Mouse (Mus musculus) cerebellum, adult 2 months (tissue): ENCODE measurements at regions not wholly inside any gene's neighbourhood (a gene's known extent, or its start where the extent isn't known, plus 50 kb on each side); places are given as distances from the start of the nearest gene placed in this dataset.

Experiments
- DNase-seq, 2 experiments: peaks; one replicate each; pipeline ENCODE4 v3.0.0; 2021
- H3K27ac ChIP-seq: fragments of 200-500 bp; 2 replicates; pipeline ENCODE4 v1.5.1; 2012; ENCODE audit warnings: low read length, control low read depth, inconsistent platforms; ENCODE audit not compliant: insufficient read depth
- H3K27me3 ChIP-seq: fragments of 200-500 bp; 2 replicates; pipeline ENCODE4 v1.6.1; 2012; ENCODE audit warnings: inconsistent platforms, mild to moderate bottlenecking, low read length, moderate library complexity; ENCODE audit not compliant: control insufficient read depth, insufficient read depth
- H3K4me1 ChIP-seq: fragments of 200-500 bp; 2 replicates; pipeline ENCODE4 v1.6.1; 2011; ENCODE audit warnings: low read length; ENCODE audit not compliant: control insufficient read depth, insufficient read depth
- H3K4me3 ChIP-seq: fragments of 200-500 bp; replicated peaks from 2 replicates; pipeline ENCODE3; 2011; ENCODE audit warnings: mild to moderate bottlenecking, low read depth, low read length, control low read depth; ENCODE audit not compliant: insufficient read depth
- CTCF ChIP-seq: fragments of 200-500 bp; IDR thresholded peaks from 2 replicates; pipeline ENCODE4 v1.5.1; 2011; ENCODE audit warnings: low read depth, mild to moderate bottlenecking, control low read depth, low read length, moderate library complexity, borderline replicate concordance; ENCODE audit not compliant: insufficient read depth
- POLR2A ChIP-seq: fragments of 200-500 bp; IDR thresholded peaks from 2 replicates; pipeline ENCODE4 v1.6.1; 2011; ENCODE audit warnings: low read length, control low read depth, borderline replicate concordance; ENCODE audit not compliant: insufficient read depth
- WGBS: fragments of 180-500 bp; shearing (Covaris S2); methylation state at CpG from one replicate; pipeline ENCODE4 v1.1.7; 2018; 5-methylcytosine and 5-hydroxymethylcytosine counted together

- Histone ChIP-seq H3K4me1 (no peaks in the 10 kb centered on the region), H3K27ac (no peak overlapping the region), H3K4me3 (no peak overlapping the region), H3K27me3 (no peaks in the 10 kb centered on the region)
- no peak for TF ChIP-seq POLR2A
- 86% methylated on average over 10 of the region's 10 CpGs for WGBS
- DNase-seq = no peak
Observed at GRCm38 (mm10) chr12:79912281-79913063, 200.3 kb downstream of the Zfp36l1 start.

GRCm38 (mm10) chr12:79910884-79911759 lies 201.7 kb downstream of the Zfp36l1 start:
- TF ChIP-seq POLR2A = no peak
- TF ChIP-seq CTCF = no peak
- Histone ChIP-seq H3K27ac (no peak overlapping the region), H3K4me3 (no peak overlapping the region), H3K27me3 (no peaks in the 10 kb centered on the region), H3K4me1 (no peaks in the 10 kb centered on the region)
- DNase-seq = peak; percentile 34 to 51
- 44% methylated on average over 15 of the region's 15 CpGs for WGBS

- Histone ChIP-seq H3K4me1 (no peaks in the 10 kb centered on the region), H3K27ac (no peak overlapping the region), H3K27me3 (no peaks in the 10 kb centered on the region), H3K4me3 (no peak overlapping the region)
- no peak for DNase-seq
- TF ChIP-seq CTCF (no peak), POLR2A (no peak)
- WGBS = 64% methylated on average over 5 of the region's 5 CpGs
Observed at GRCm38 (mm10) chr12:79907583-79907982, 205.2 kb downstream of the Zfp36l1 start.

- no peaks in the 10 kb centered on the region; the same call in 1 of the 2 replicates for H3K27me3 ChIP-seq
- no peaks in the 10 kb centered on the region for H3K4me1 ChIP-seq
- no peak for DNase-seq
- no peak overlapping the region for H3K4me3 ChIP-seq
- H3K27ac ChIP-seq = no peak overlapping the region
- 89% methylated on average over 10 of the region's 10 CpGs for whole genome bisulfite sequencing
- no peak for TF ChIP-seq POLR2A
- no peak for TF ChIP-seq CTCF
Observed at GRCm38 (mm10) chr12:79906738-79907365, 206.0 kb downstream of the Zfp36l1 start.

- no peak for TF ChIP-seq CTCF
- no peak for TF ChIP-seq POLR2A
- 74% methylated on average over 10 of the region's 10 CpGs for WGBS
- DNase-seq = no peak
Observed at GRCm38 (mm10) chr12:79905828-79906737, 206.7 kb downstream of the Zfp36l1 start.

GRCm38 (mm10) chr12:79904913-79905549 lies 207.8 kb downstream of the Zfp36l1 start:
- Histone ChIP-seq H3K4me3 (no peak overlapping the region), H3K4me1 (no peaks in the 10 kb centered on the region), H3K27me3 (no peaks in the 10 kb centered on the region; the same call in 1 of the 2 replicates), H3K27ac (no peak overlapping the region)
- TF ChIP-seq POLR2A = no peak
- TF ChIP-seq CTCF = no peak
- whole genome bisulfite sequencing = 27% methylated on average over 2 of the region's 2 CpGs
- DNase-seq = no peak

More at GRCm38 (mm10) chr12:79905828-79906737, 206.7 kb downstream of the Zfp36l1 start:
- no peak overlapping the region for H3K27ac ChIP-seq
- no peaks in the 10 kb centered on the region for H3K4me1 ChIP-seq
- no peak overlapping the region for H3K4me3 ChIP-seq
- no peaks in the 10 kb centered on the region; the same call in 1 of the 2 replicates for H3K27me3 ChIP-seq
